Mouse (Mus musculus): ENCODE measurements around the gene Slc12a1.

- no peak for TF ChIP-seq CTCF (IDR thresholded peaks at IDR 0.05; ENCODE audit: borderline replicate concordance, control insufficient read depth, extremely low read depth, insufficient read depth, low read length, poor library complexity)
- no peak for TF ChIP-seq POLR2A (IDR thresholded peaks at IDR 0.05; ENCODE audit: control insufficient read depth, extremely low read depth, insufficient read depth, low read length, poor library complexity)
These were observed 102.3 kb downstream of the Slc12a1 start for GRCm38 (mm10) chr2:125254630-125255029.

All from thymus, adult 2 months (tissue).